Mouse (Mus musculus) E14TG2a.4 (cell line): ENCODE measurements around the gene Efcab11.

ENCODE experiments used
- CTCF ChIP-seq: conservative IDR thresholded peaks from 2 replicates; pipeline ENCODE4 v1.5.1; 2014; ENCODE audit warnings: low read length
- POU5F1 ChIP-seq: IDR thresholded peaks from 2 replicates; pipeline ENCODE4 v1.6.1; 2014; ENCODE audit warnings: low read length, borderline replicate concordance

DNA sequence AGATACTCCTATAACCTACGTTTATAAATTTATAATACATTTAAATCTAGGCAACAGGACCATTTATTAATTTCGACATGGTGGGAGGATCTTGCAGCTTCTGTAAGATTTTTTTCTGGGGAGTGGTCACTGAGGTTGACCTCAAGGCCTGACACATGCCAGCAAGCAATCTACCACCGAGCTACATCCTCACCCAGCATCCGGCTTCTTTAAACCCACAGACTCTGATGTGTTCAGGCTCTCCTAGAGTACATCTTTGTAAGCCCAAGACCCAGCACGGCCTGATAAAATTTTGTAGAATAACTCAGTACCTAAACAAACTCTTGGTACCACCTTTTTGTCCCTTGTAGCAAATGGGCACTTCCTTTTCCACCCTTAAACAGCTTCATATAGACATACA, 46.7 kb downstream of the Efcab11 start:
- TF ChIP-seq CTCF, result no peak
- no peak for TF ChIP-seq POU5F1
